Mouse (Mus musculus) liver, embryonic 14.5 days (tissue): ENCODE results near the gene Poc1a.

ENCODE experiments used
- CTCF ChIP-seq: IDR thresholded peaks from 2 replicates; pipeline ENCODE4 v1.5.1; 2016; ENCODE audit warnings: antibody characterized with exemption, low read depth, control low read depth
- EP300 ChIP-seq: IDR thresholded peaks from 2 replicates; pipeline ENCODE4 v1.6.1; 2016; ENCODE audit warnings: antibody characterized with exemption, low read depth

- TF ChIP-seq CTCF (no peak), EP300 (no peak)
Observed at GRCm38 (mm10) chr9:106392828-106393527, 112.1 kb downstream of the Poc1a start.
